Mouse (Mus musculus): ENCODE results near the gene Ssc4d.

- TF ChIP-seq CTCF (IDR thresholded peaks at IDR 0.05; ENCODE audit: control insufficient read depth, insufficient read depth, insufficient replicate concordance, low read depth, low read length) (no peak), POLR2A (IDR thresholded peaks at IDR 0.05; ENCODE audit: control insufficient read depth, low read depth, low read length) (no peak)
Observed at GRCm38 (mm10) chr5:135916601-135917000, 57.7 kb downstream of the Ssc4d start.

Data from testis, adult 2 months (tissue).